Mouse (Mus musculus): ENCODE results near the gene Yae1d1.
"Not testable (repeated sequence)": the region's sequence is repeated elsewhere in the genome, so short reads cannot be mapped to it uniquely, and the experiment has no call there.

Gene Yae1d1

GRCm38 (mm10) chr13:17992697-17993514, at the start of gene Yae1d1:
Gene Yae1d1, minus strand, starts transcription at chr13:17993349.
- DNase-seq (ENCODE audit: low spot score) = peak; percentile 75

GRCm38 (mm10) chr13:18038814-18039213, 45.7 kb upstream of the Yae1d1 start:
- no peak for DNase-seq (ENCODE audit: low spot score)

- DNase-seq (ENCODE audit: low spot score) = no peak
These were observed 23.5 kb upstream of the Yae1d1 start for GRCm38 (mm10) chr13:18016604-18017003.

- DNase-seq (ENCODE audit: low spot score) = no peak
These were observed 20.1 kb upstream of the Yae1d1 start for GRCm38 (mm10) chr13:18013205-18013604.

GRCm38 (mm10) chr13:18011055-18011454, 17.9 kb upstream of the Yae1d1 start:
- DNase-seq (ENCODE audit: low spot score) = no peak

- no peak for DNase-seq (ENCODE audit: low spot score)
These were observed 332 bp upstream of the Yae1d1 start for GRCm38 (mm10) chr13:17993515-17993847.

GRCm38 (mm10) chr13:17992009-17992408, 1.1 kb downstream of the Yae1d1 start:
- DNase-seq (ENCODE audit: low spot score) = no peak

GRCm38 (mm10) chr13:17983194-17983593, 10.0 kb downstream of the Yae1d1 start:
- DNase-seq (ENCODE audit: low spot score) = no peak

- no peak for DNase-seq (ENCODE audit: low spot score)
These were observed 10.5 kb downstream of the Yae1d1 start for GRCm38 (mm10) chr13:17982634-17983033.

- no peak for DNase-seq (ENCODE audit: low spot score)
These were observed 16.1 kb downstream of the Yae1d1 start for GRCm38 (mm10) chr13:17976854-17977739.

GRCm38 (mm10) chr13:17975891-17976290, 17.3 kb downstream of the Yae1d1 start:
- DNase-seq (ENCODE audit: low spot score) = peak; percentile 3

GRCm38 (mm10) chr13:17975457-17975856, 17.7 kb downstream of the Yae1d1 start:
- no peak for DNase-seq (ENCODE audit: low spot score)

GRCm38 (mm10) chr13:17974734-17975133, 18.4 kb downstream of the Yae1d1 start:
- no peak for DNase-seq (ENCODE audit: low spot score)

- DNase-seq (ENCODE audit: low spot score) = no peak
These were observed 32.5 kb downstream of the Yae1d1 start for GRCm38 (mm10) chr13:17960613-17961012.

GRCm38 (mm10) chr13:17954282-17954681, 38.9 kb downstream of the Yae1d1 start:
- DNase-seq (ENCODE audit: low spot score) = no peak

- not testable (repeated sequence) for DNase-seq (ENCODE audit: low spot score)
These were observed 42.6 kb downstream of the Yae1d1 start for GRCm38 (mm10) chr13:17950581-17950980.

GRCm38 (mm10) chr13:17949555-17949954, 43.6 kb downstream of the Yae1d1 start:
- no peak for DNase-seq (ENCODE audit: low spot score)

- peak; percentile 81 for DNase-seq (ENCODE audit: low spot score)
These were observed 48.9 kb downstream of the Yae1d1 start, which contains the start of gene Rala for GRCm38 (mm10) chr13:17944078-17944917. Gene Rala, minus strand, starts transcription at chr13:17944239.

- DNase-seq (ENCODE audit: low spot score) = no peak
These were observed 49.7 kb downstream of the Yae1d1 start for GRCm38 (mm10) chr13:17943306-17944077.

GRCm38 (mm10) chr13:17942338-17942737, 50.8 kb downstream of the Yae1d1 start:
- DNase-seq (ENCODE audit: low spot score) = no peak
